Mouse (Mus musculus) stomach, postnatal 0 days (tissue): ENCODE measurements around the gene Hectd4.

Source experiments
- CTCF ChIP-seq: IDR thresholded peaks from 2 replicates; pipeline ENCODE4 v1.5.1; 2016; ENCODE audit warnings: antibody characterized with exemption, low read depth, mild to moderate bottlenecking, moderate library complexity
- EP300 ChIP-seq: optimal IDR thresholded peaks from 2 replicates; pipeline ENCODE3; 2016; ENCODE audit warnings: antibody characterized with exemption

- TF ChIP-seq CTCF (no peak), EP300 (no peak)
Observed at GRCm38 (mm10) chr5:121251813-121252212, 31.8 kb downstream of the Hectd4 start.
